Mouse (Mus musculus) liver, embryonic 14.5 days (tissue): ENCODE results near the gene Bcl10.
A peak's percentile ranks its signal among the peaks of the same experiment; 100 is the strongest.

Source experiments
- CTCF ChIP-seq: IDR thresholded peaks from 2 replicates; pipeline ENCODE4 v1.5.1; 2016; ENCODE audit warnings: antibody characterized with exemption, low read depth, control low read depth
- EP300 ChIP-seq: IDR thresholded peaks from 2 replicates; pipeline ENCODE4 v1.6.1; 2016; ENCODE audit warnings: antibody characterized with exemption, low read depth

DNA sequence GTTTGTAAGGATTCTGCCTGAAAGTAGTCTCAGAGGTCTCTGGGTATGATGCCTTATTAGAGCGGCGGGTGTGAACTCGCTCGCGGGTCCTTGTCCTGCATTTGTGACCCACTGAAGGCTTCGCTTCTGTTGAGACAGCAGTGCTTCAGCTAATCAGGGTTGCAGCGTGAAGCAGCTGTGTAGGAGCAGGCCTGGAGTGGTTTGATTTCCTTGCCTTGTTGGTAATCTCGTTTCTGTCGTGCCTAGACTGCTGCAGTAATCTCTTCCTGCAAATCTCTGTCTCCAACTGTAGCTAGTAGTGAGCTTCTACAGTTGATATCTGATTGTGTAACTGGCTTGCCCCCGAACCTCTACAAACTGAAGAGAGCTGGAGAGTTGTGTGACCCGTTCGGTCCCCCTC lies 16.8 kb downstream of the Bcl10 start:
- TF ChIP-seq CTCF (no peak), EP300 (peak; percentile 85)
